8 mouse cellular contexts compared by ENCODE assay signal in genomic region chr6:87008887-87009286, GRCm38 (mm10). TPM values are rescaled to one million over a fixed set of nuclear protein-coding genes. Genes with fewer than 3 reads are reported as not detected.
A peak's percentile ranks its signal among the peaks of the same experiment; 100 is the strongest.
DNase-seq lines count a peak whose midpoint lies in the region; ATAC-seq and TF ChIP-seq lines count a peak whose summit lies in the region.

Gene Nfu1, plus strand, starts transcription at chr6:87009236.

- H3K4me2 ChIP-seq in forebrain, embryonic 15.5 days (replicated peaks) = peak within 1 kb of the TSS; percentile 59
- H3K4me2 ChIP-seq in hindbrain, embryonic 13.5 days = peak within 1 kb of the TSS; percentile 66
- H3K4me2 ChIP-seq in liver, embryonic 14.5 days (ENCODE audit: low read depth) = peak within 1 kb of the TSS; percentile 72

- peak within 1 kb of the TSS; percentile 97 for H3K4me3 ChIP-seq in forebrain, embryonic 15.5 days
- H3K4me3 ChIP-seq in hindbrain, embryonic 13.5 days = peak within 1 kb of the TSS; percentile 88
- peak within 1 kb of the TSS; percentile 63 to 95 for H3K4me3 ChIP-seq in liver, embryonic 14.5 days (ENCODE audit: insufficient read depth in 1 of 2, low read depth in 2 of 2, low read length in 2 of 2)

- POLR2A ChIA-PET in Patski (lab: Charles Lee) = interaction anchor here (0.6 kb wide), 1 partner anchor 48 kb away, joined by 3 read pairs; no protein-coding TSS in a partner anchor

- CTCF ChIA-PET in Patski (lab: Charles Lee) = no interaction called here

- peak within 1 kb of the TSS; percentile 99 for H3K9ac ChIP-seq in forebrain, embryonic 15.5 days (replicated peaks)
- H3K9ac ChIP-seq in hindbrain, embryonic 13.5 days = peak within 1 kb of the TSS; percentile 97
- peak within 1 kb of the TSS; percentile 76 for H3K9ac ChIP-seq in liver, embryonic 14.5 days (replicated peaks)

- WGBS in forebrain, embryonic 15.5 days = 76% methylated on average over 6 of the region's 6 CpGs
- 73% methylated on average over 6 of the region's 6 CpGs for WGBS in hindbrain, embryonic 13.5 days
- 66% methylated on average over 6 of the region's 6 CpGs for WGBS in liver, embryonic 14.5 days (ENCODE audit: insufficient replicate concordance)

- H3K4me1 ChIP-seq in forebrain, embryonic 15.5 days = peaks cover 13% of the 10 kb centered on the region
- H3K4me1 ChIP-seq in hindbrain, embryonic 13.5 days (replicated peaks) = peaks cover 18% of the 10 kb centered on the region
- H3K4me1 ChIP-seq in liver, embryonic 14.5 days (replicated peaks; ENCODE audit: control insufficient read depth in 2 of 2, insufficient read depth in 2 of 2, low read length in 1 of 2) = peaks cover 13 to 16% of the 10 kb centered on the region in 2 experiments

- TF ChIP-seq CTCF in Patski (IDR thresholded peaks at IDR 0.05) = no peak
- TF ChIP-seq CTCF in liver, embryonic 14.5 days (IDR thresholded peaks at IDR 0.05; ENCODE audit: low read depth) = no peak

- in situ Hi-C loops in Patski (cut with MboI; ENCODE audit: low pct_unique_long_range_greater_than_20kb) = no loop called here

- H3K27me3 ChIP-seq in Patski = no peaks in the 10 kb centered on the region
- no peaks in the 10 kb centered on the region for H3K27me3 ChIP-seq in forebrain, embryonic 15.5 days
- no peaks in the 10 kb centered on the region for H3K27me3 ChIP-seq in hindbrain, embryonic 13.5 days
- no peaks in the 10 kb centered on the region for H3K27me3 ChIP-seq in liver, embryonic 14.5 days (ENCODE audit: control insufficient read depth, insufficient read depth, low read length)

- H3K27ac ChIP-seq in forebrain, embryonic 15.5 days (replicated peaks) = peak within 1 kb of the TSS; percentile 89
- peak within 1 kb of the TSS; percentile 89 for H3K27ac ChIP-seq in hindbrain, embryonic 13.5 days
- H3K27ac ChIP-seq in liver, embryonic 14.5 days = peak within 1 kb of the TSS; percentile 52

- no peaks in the 10 kb centered on the region for H3K9me3 ChIP-seq in forebrain, embryonic 15.5 days
- no peaks in the 10 kb centered on the region for H3K9me3 ChIP-seq in hindbrain, embryonic 13.5 days
- H3K9me3 ChIP-seq in liver, embryonic 14.5 days (ENCODE audit: control insufficient read depth, low read length) = no peaks in the 10 kb centered on the region

- DNase-seq in frontal cortex, adult 2 months (ENCODE audit: extremely low spot score in 1 of 2, low spot score in 1 of 2) = no peak
- no peak for DNase-seq in frontal cortex, postnatal 10 days (ENCODE audit: low spot score in 2 of 2)
- no peak for DNase-seq in Patski (ENCODE audit: low read depth, low spot score)
- no peak for DNase-seq in liver, embryonic 14.5 days (ENCODE audit: low read depth in 3 of 3, low spot score in 3 of 3)
- DNase-seq in cerebellum, adult 8-10 months = no peak

- TF ChIP-seq EP300 in liver, embryonic 14.5 days (IDR thresholded peaks at IDR 0.05; ENCODE audit: low read depth) = no peak

- H3K36me3 ChIP-seq in forebrain, embryonic 15.5 days = peaks cover 7% of the 10 kb centered on the region; the same call in 1 of the 2 replicates
- peaks cover 10% of the 10 kb centered on the region for H3K36me3 ChIP-seq in hindbrain, embryonic 13.5 days
- no peaks in the 10 kb centered on the region for H3K36me3 ChIP-seq in liver, embryonic 14.5 days (replicated peaks; ENCODE audit: control insufficient read depth, insufficient read depth, low read depth)

- ATAC-seq in Patski = no peak
- no peak for ATAC-seq in forebrain, embryonic 15.5 days (replicated peaks)
- no peak for ATAC-seq in hindbrain, embryonic 13.5 days (ENCODE audit: low FRiP score)
- no peak for ATAC-seq in liver, embryonic 14.5 days (ENCODE audit: insufficient read depth)
- no peak for ATAC-seq in frontal cortex, adult (ENCODE audit: low TSS enrichment)

RNA-seq across cellular contexts. Expression of gene Nfu1, which starts in this region (rescaled TPM):
- 110 and 130 TPM in 2 replicates for polyA plus RNA-seq in frontal cortex, adult 2 months (2012; rRNA removed)
- 105 TPM for polyA plus RNA-seq in Patski (2021)
- 101 and 106 TPM in 2 replicates for polyA plus RNA-seq in forebrain, embryonic 15.5 days (2015; fragmentation: Nextera tagmentation; extraction: Ambion mirVana)
- polyA plus RNA-seq in hindbrain, embryonic 13.5 days (2015; fragmentation: Nextera tagmentation; extraction: Ambion mirVana) = 126 and 130 TPM in 2 replicates
- 23.5 and 51.9 TPM in 2 replicates for polyA plus RNA-seq in liver, embryonic 14.5 days (2012; rRNA removed)
- 47.7 and 48.6 TPM in 2 replicates for polyA plus RNA-seq in liver, embryonic 14.5 days (2014; fragmentation: Nextera tagmentation; extraction: Ambion mirVana)
